Mouse (Mus musculus): ENCODE measurements around the gene Pilra. TPM values are rescaled to one million over a fixed set of nuclear protein-coding genes. Genes with fewer than 3 reads are reported as not detected.
"Not testable (repeated sequence)": the region's sequence is repeated elsewhere in the genome, so short reads cannot be mapped to it uniquely, and the experiment has no call there.

Gene Pilra
- polyA plus RNA-seq, 1 experiment from 2014 or later, result 1.1 TPM

DNA sequence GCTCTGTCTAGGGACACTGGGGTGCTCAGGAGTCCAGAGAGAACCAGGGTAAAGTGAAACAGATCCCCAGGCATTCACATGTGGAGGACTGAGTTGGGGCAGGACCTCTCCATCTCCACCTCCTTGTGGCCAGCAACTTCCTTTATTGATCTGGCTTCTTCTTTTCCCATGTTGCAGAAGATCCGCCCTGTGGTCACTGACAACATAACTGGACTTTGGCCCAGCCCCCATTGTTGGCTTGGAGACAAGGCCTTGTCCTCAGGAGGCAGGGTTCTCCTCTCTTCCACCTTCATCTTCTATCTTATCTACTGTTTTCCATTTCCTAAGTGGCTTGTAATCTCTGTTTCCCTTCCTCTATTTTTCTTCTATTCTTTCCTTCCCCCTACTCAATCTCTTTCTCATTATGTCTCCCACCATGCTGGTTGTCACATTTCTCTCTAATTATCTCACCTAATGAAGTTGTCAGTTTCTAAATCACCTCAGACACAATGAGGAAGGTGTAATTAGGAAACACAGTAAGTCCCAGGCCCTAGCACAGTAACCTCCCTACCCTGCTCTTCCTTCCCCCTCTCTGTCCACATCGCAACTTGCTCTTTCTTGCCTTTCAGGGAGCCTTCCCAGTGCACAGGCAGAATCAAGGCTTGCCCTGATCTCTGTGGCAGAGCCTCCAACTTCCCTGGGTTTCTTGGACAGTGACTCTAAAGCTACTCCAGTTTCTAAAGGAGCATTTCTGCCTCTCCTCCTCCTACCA, 22.1 kb upstream of the Pilra start, which contains the start of gene Pilrb1:
Gene Pilrb1 (minus strand): TSS at position 147 of the 751 bp plus-strand sequence.
- not testable (repeated sequence) for H3K9me3 ChIP-seq (ENCODE audit: control insufficient read depth, low read length); H3K4me2 ChIP-seq (replicated peaks; ENCODE audit: low read depth, low read length); H3K4me3 ChIP-seq (ENCODE audit: low read length); ATAC-seq (ENCODE audit: low FRiP score, low TSS enrichment); H3K4me1 ChIP-seq (ENCODE audit: control insufficient read depth, insufficient read depth, low read length); H3K27ac ChIP-seq (ENCODE audit: low read depth, low read length); H3K27me3 ChIP-seq (ENCODE audit: control insufficient read depth, insufficient read depth, low read length); H3K9ac ChIP-seq (ENCODE audit: low read depth, low read length); H3K36me3 ChIP-seq (ENCODE audit: control insufficient read depth, insufficient read depth, low read length)
- WGBS, result 91% methylated on average over 2 of the region's 2 CpGs

DNA sequence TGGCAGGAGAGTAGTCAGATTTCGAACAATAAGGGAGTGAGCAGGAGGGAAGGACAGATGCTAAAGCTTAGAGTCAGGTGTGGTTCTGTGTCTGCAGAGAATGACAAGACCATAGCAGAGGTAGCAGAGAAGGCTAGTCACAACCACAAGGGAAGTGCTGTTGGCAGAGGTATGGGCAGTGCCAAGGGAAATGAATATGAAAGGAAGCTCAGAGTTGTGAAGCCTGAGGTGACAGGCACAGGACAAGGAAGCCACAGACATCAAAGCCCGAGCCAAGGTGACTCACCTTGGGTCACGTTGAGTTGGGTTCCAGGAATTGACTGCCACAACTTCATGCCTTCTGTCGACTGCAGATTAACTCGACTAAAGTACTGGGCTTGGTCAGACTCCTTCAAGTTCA, 20.8 kb upstream of the Pilra start:
- H3K36me3 ChIP-seq (ENCODE audit: control insufficient read depth, insufficient read depth, low read length); H3K9me3 ChIP-seq (ENCODE audit: control insufficient read depth, low read length); ATAC-seq (ENCODE audit: low FRiP score, low TSS enrichment); H3K4me3 ChIP-seq (ENCODE audit: low read length); H3K4me2 ChIP-seq (replicated peaks; ENCODE audit: low read depth, low read length); H3K27ac ChIP-seq (ENCODE audit: low read depth, low read length); H3K27me3 ChIP-seq (ENCODE audit: control insufficient read depth, insufficient read depth, low read length); H3K9ac ChIP-seq (ENCODE audit: low read depth, low read length); H3K4me1 ChIP-seq (ENCODE audit: control insufficient read depth, insufficient read depth, low read length): not testable (repeated sequence)
- WGBS, result 76% methylated on average over 4 of the region's 5 CpGs

DNA sequence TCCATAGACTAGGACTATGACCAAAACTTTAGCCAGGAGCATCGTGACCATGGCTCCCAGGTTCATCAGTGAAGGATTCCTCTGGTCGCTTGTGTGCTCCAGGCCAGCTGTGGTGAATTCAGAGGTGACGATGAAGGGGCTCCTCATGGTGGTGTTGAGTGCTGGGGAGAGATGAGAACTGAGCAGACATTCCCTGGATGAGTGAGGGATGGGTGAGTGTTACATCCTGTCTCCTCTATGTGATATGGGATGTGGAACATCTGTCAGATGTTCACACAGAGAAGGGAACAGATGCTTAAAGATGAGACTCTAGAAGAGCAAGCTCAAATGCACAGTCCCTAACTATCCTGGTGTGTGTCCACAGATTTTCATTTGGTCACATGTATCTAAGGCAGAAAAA, 18.8 kb upstream of the Pilra start:
- not testable (repeated sequence) for H3K9me3 ChIP-seq (ENCODE audit: control insufficient read depth, low read length); H3K4me1 ChIP-seq (ENCODE audit: control insufficient read depth, insufficient read depth, low read length); H3K27ac ChIP-seq (ENCODE audit: low read depth, low read length); H3K27me3 ChIP-seq (ENCODE audit: control insufficient read depth, insufficient read depth, low read length); H3K4me3 ChIP-seq (ENCODE audit: low read length); H3K4me2 ChIP-seq (replicated peaks; ENCODE audit: low read depth, low read length); H3K9ac ChIP-seq (ENCODE audit: low read depth, low read length); H3K36me3 ChIP-seq (ENCODE audit: control insufficient read depth, insufficient read depth, low read length); ATAC-seq (ENCODE audit: low FRiP score, low TSS enrichment)
- 71% methylated on average over 3 of the region's 3 CpGs for WGBS

DNA sequence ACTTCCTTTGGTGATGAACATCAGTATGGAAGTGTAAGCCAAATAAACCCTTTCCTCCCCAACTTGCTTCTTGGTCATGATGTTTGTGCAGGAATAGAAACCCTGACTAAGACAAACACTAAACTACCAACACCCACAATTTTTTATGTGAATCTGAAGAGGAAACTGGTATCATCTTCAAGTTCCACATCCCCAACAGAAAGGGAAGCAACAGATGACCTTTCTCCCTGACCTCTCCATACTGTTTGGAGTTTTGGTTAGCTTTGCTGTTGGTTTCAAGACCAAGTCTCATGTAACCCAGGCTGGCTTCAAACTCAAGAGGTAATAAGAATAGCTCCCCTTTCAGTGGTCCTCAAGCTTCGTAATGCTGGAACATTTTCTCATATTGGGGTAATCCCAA, 14.2 kb upstream of the Pilra start:
- H3K27ac ChIP-seq (ENCODE audit: low read depth, low read length); ATAC-seq (ENCODE audit: low FRiP score, low TSS enrichment); H3K9ac ChIP-seq (ENCODE audit: low read depth, low read length); H3K4me3 ChIP-seq (ENCODE audit: low read length); H3K4me1 ChIP-seq (ENCODE audit: control insufficient read depth, insufficient read depth, low read length); H3K27me3 ChIP-seq (ENCODE audit: control insufficient read depth, insufficient read depth, low read length); H3K36me3 ChIP-seq (ENCODE audit: control insufficient read depth, insufficient read depth, low read length); H3K4me2 ChIP-seq (replicated peaks; ENCODE audit: low read depth, low read length); H3K9me3 ChIP-seq (ENCODE audit: control insufficient read depth, low read length): not testable (repeated sequence)
- 89% methylated on average over 1 of the region's 1 CpGs for WGBS

DNA sequence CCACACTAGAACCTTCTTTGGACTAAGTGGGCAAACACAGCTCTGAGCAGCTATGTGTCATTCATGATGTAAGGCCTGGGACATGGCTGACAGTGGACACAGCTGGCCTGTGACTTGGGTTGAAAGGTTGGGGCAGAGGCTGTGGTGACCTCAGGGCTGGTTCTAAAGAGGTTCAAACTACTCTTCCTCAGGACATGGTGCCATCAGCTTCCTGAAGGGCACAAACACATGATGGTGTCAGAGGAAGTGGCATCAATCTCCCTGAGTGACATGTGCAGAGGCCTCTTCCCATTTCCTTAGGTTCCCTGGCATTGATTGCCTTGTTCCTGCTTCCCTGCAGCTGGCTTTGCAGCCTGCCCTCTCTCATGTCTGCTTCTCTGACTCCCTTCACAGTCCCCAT, 1.0 kb upstream of the Pilra start:
- H3K27me3 ChIP-seq (ENCODE audit: control insufficient read depth, insufficient read depth, low read length); ATAC-seq (ENCODE audit: low FRiP score, low TSS enrichment); H3K27ac ChIP-seq (ENCODE audit: low read depth, low read length); H3K9me3 ChIP-seq (ENCODE audit: control insufficient read depth, low read length); H3K9ac ChIP-seq (ENCODE audit: low read depth, low read length); H3K4me2 ChIP-seq (replicated peaks; ENCODE audit: low read depth, low read length); H3K4me3 ChIP-seq (ENCODE audit: low read length); H3K36me3 ChIP-seq (ENCODE audit: control insufficient read depth, insufficient read depth, low read length); H3K4me1 ChIP-seq (ENCODE audit: control insufficient read depth, insufficient read depth, low read length): not testable (repeated sequence)

DNA sequence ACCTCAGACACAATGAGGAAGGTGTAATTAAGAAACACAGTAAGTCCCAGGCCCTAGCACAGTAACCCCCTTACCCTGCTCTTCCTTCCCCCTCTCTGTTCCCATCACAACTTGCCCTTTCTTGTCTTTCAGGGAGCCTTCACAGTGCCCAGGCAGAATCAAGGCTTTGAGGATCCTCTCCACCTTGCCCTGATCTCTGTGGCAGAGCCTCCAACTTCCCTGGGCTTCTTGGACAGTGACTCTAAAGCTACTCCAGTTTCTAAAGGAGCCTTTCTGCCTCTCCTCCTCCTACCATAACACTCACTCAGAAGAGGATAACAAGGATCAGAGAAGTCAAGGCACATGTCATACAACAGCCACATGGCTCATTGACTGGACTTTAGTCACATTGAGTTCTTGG, 530 bp upstream of the Pilra start:
- Histone ChIP-seq H3K4me2 (replicated peaks; ENCODE audit: low read depth, low read length) (no peak overlapping the region), H3K27ac (ENCODE audit: low read depth, low read length) (no peak overlapping the region), H3K4me3 (ENCODE audit: low read length) (no peak overlapping the region), H3K9ac (ENCODE audit: low read depth, low read length) (no peak overlapping the region), H3K9me3 (ENCODE audit: control insufficient read depth, low read length) (no peaks in the 10 kb centered on the region), H3K4me1 (ENCODE audit: control insufficient read depth, insufficient read depth, low read length) (no peaks in the 10 kb centered on the region), H3K27me3 (ENCODE audit: control insufficient read depth, insufficient read depth, low read length) (no peaks in the 10 kb centered on the region), H3K36me3 (ENCODE audit: control insufficient read depth, insufficient read depth, low read length) (no peaks in the 10 kb centered on the region)
- no peak for ATAC-seq (ENCODE audit: low FRiP score, low TSS enrichment)

DNA sequence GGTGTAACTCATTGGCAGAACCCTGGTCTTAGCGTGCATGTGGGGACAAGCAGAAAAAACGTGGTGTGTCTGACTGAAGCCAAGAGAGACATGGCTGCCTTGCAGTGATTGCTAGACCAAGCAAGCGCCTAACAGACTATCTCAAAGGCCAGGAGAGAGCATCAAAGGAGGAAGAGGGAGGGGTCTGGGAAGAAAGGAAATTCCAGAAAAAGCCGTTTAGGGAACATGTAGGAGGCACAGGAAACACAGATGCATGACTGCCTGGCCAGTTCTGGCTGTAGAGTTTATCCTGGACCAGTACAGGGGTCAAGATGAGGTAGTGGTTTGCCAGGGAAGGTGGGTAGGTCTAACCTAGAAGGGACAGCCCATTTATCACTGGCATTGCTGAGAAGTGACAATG, 2.6 kb downstream of the Pilra start:
- WGBS, result 41% methylated on average over 4 of the region's 4 CpGs
- Histone ChIP-seq H3K27me3 (ENCODE audit: control insufficient read depth, insufficient read depth, low read length) (no peaks in the 10 kb centered on the region), H3K27ac (ENCODE audit: low read depth, low read length) (no peak overlapping the region), H3K4me2 (replicated peaks; ENCODE audit: low read depth, low read length) (no peak overlapping the region), H3K9ac (ENCODE audit: low read depth, low read length) (no peak overlapping the region), H3K9me3 (ENCODE audit: control insufficient read depth, low read length) (no peaks in the 10 kb centered on the region), H3K4me3 (ENCODE audit: low read length) (no peak overlapping the region), H3K36me3 (ENCODE audit: control insufficient read depth, insufficient read depth, low read length) (no peaks in the 10 kb centered on the region), H3K4me1 (ENCODE audit: control insufficient read depth, insufficient read depth, low read length) (no peaks in the 10 kb centered on the region)
- ATAC-seq (ENCODE audit: low FRiP score, low TSS enrichment), result no peak

DNA sequence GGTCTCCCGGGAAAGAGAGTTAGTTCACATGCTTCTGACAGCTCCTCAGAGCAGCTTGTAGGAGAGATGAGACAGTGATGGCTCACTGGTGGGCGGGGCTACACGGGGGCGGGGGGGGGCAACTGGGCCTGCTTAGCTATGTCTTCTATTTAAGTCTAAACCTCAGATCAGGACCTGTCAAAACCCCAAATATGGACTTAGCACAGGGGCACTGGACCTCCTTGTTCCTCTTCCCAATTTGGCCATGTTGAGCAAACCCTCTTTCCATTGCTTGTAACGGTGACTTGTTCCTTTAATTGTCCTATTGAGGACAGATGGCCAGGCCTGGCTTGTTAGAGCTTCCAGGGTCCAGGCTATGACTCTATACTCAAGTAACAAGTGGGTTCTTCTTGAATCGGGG, 4.6 kb downstream of the Pilra start:
- no peaks in the 10 kb centered on the region for H3K36me3 ChIP-seq (ENCODE audit: control insufficient read depth, insufficient read depth, low read length)

DNA sequence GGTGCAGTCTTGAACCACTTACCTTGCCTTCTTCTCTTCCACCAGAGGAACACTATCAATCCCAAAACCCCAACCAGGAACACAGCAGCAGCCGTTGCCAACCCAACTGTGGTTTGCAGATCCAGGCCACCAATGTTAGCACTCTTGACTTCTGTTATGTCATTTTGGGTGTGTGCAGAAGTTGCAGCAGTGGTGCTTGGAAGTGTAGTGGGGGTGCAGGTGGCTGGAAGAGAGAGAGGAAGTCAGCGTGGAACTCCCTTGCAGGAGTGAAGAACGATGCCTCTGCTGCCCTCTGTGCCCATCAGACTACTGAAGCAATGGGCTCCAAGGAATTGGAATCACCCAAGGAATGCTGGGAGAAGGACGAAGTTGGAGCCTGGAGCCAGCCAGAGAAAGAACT, 5.0 kb downstream of the Pilra start:
- no peak overlapping the region for H3K9ac ChIP-seq (ENCODE audit: low read depth, low read length)
- no peak overlapping the region for H3K4me2 ChIP-seq (replicated peaks; ENCODE audit: low read depth, low read length)
- no peaks in the 10 kb centered on the region for H3K4me1 ChIP-seq (ENCODE audit: control insufficient read depth, insufficient read depth, low read length)
- H3K27me3 ChIP-seq (ENCODE audit: control insufficient read depth, insufficient read depth, low read length), result no peaks in the 10 kb centered on the region
- H3K27ac ChIP-seq (ENCODE audit: low read depth, low read length), result no peak overlapping the region
- 96% methylated on average over 4 of the region's 4 CpGs for WGBS
- no peaks in the 10 kb centered on the region for H3K36me3 ChIP-seq (ENCODE audit: control insufficient read depth, insufficient read depth, low read length)
- no peaks in the 10 kb centered on the region for H3K9me3 ChIP-seq (ENCODE audit: control insufficient read depth, low read length)
- ATAC-seq (ENCODE audit: low FRiP score, low TSS enrichment), result no peak
- H3K4me3 ChIP-seq (ENCODE audit: low read length), result no peak overlapping the region

More for the DNA sequence above, 4.6 kb downstream of the Pilra start:
- Histone ChIP-seq H3K4me2 (replicated peaks; ENCODE audit: low read depth, low read length) (no peak overlapping the region), H3K9ac (ENCODE audit: low read depth, low read length) (no peak overlapping the region), H3K9me3 (ENCODE audit: control insufficient read depth, low read length) (no peaks in the 10 kb centered on the region), H3K4me3 (ENCODE audit: low read length) (no peak overlapping the region), H3K27ac (ENCODE audit: low read depth, low read length) (no peak overlapping the region), H3K4me1 (ENCODE audit: control insufficient read depth, insufficient read depth, low read length) (no peaks in the 10 kb centered on the region), H3K27me3 (ENCODE audit: control insufficient read depth, insufficient read depth, low read length) (no peaks in the 10 kb centered on the region)
- 76% methylated on average over 6 of the region's 6 CpGs for WGBS
- ATAC-seq (ENCODE audit: low FRiP score, low TSS enrichment), result no peak
